Mouse (Mus musculus) frontal cortex, postnatal 36 days (tissue): ENCODE measurements around the gene Tas2r103.

Source experiments
- DNase-seq, 2 experiments: peaks; one replicate each; pipeline ENCODE4 v3.0.0; 2022; ENCODE audit warnings: low spot score in 2 of 2

Gene Tas2r103

DNA sequence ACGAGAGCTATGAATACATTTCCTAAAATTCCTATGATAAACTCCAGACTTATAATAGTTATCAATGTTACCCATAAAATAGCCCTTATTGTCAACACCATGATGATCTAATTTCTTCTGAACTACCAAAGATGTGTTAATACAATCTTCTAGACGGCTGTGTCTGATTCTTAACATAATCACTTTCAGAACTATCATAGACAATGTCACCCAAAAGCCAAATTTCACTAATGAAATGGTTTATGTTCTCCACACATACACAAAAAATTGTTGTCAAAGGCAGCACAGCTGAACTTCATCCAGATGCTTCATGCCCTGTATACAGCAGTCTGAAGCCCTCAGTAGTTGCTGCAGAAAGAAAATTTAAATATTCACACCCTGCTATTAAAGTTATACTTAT lies at the start of gene Tas2r103:
TSS of gene Tas2r103 (minus strand) at position 101 of the 400 bp plus-strand sequence.
- DNase-seq = no peak

GRCm38 (mm10) chr6:133055716-133056115 lies 18.8 kb upstream of the Tas2r103 start, which contains the start of gene Tas2r140:
Gene Tas2r140 (minus strand): TSS chr6:133055816.
- no peak for DNase-seq
